Mouse (Mus musculus) heart, postnatal 0 days (tissue): Measurements from ENCODE around the gene Adgrg3. TPM values are rescaled to one million over a fixed set of nuclear protein-coding genes. Genes with fewer than 3 reads are reported as not detected.
A peak's percentile ranks its signal among the peaks of the same experiment; 100 is the strongest.

Experiments used
- ATAC-seq: fragments of 200-750 bp; cut with Nextera tagmentation; 2 replicates; pipeline ENCODE4 v1.8.0; 2017; ENCODE audit warnings: low read depth, moderate number of reproducible peaks, moderate library complexity; ENCODE audit not compliant: insufficient read depth
- DNase-seq: peaks from one replicate; pipeline ENCODE4 v3.0.0-alpha.2; 2016; ENCODE audit warnings: low spot score
- H3K27ac ChIP-seq: fragments of 300-500 bp; sonication (generic); 2 replicates; pipeline ENCODE4 v1.5.1; 2014; ENCODE audit warnings: low read depth, mild to moderate bottlenecking
- H3K27me3 ChIP-seq: fragments of 300-500 bp; sonication (generic); 2 replicates; pipeline ENCODE4 v1.6.1; 2014; ENCODE audit warnings: low read length, mixed read lengths; ENCODE audit not compliant: control insufficient read depth, insufficient read depth
- H3K36me3 ChIP-seq: fragments of 300-500 bp; sonication (generic); replicated peaks from 2 replicates; pipeline ENCODE4 v1.6.1; 2014; ENCODE audit warnings: low read length, mixed read lengths; ENCODE audit not compliant: control insufficient read depth, insufficient read depth
- H3K4me1 ChIP-seq: fragments of 300-500 bp; sonication (generic); 2 replicates; pipeline ENCODE4 v1.6.1; 2014; ENCODE audit warnings: antibody characterized with exemption; ENCODE audit not compliant: control insufficient read depth, insufficient read depth
- H3K4me2 ChIP-seq: fragments of 300-500 bp; sonication (generic); 2 replicates; pipeline ENCODE4 v1.6.1; 2014; ENCODE audit warnings: low read depth, mild to moderate bottlenecking, low read length, moderate library complexity
- H3K4me3 ChIP-seq: fragments of 300-500 bp; sonication (generic); 2 replicates; pipeline ENCODE4 v1.5.1; 2014; ENCODE audit warnings: low read depth, low read length
- H3K9ac ChIP-seq: fragments of 300-500 bp; sonication (generic); replicated peaks from 2 replicates; pipeline ENCODE4 v1.6.1; 2014; ENCODE audit warnings: low read depth, low read length, mixed read lengths
- H3K9me3 ChIP-seq: fragments of 300-500 bp; sonication (generic); replicated peaks from 2 replicates; pipeline ENCODE4 v1.6.1; 2016; ENCODE audit warnings: low read length; ENCODE audit not compliant: control insufficient read depth
- CTCF ChIP-seq: IDR thresholded peaks from 2 replicates; pipeline ENCODE4 v1.5.1; 2016; ENCODE audit warnings: antibody characterized with exemption, control low read depth, low read depth
- EP300 ChIP-seq: IDR thresholded peaks from 2 replicates; pipeline ENCODE4 v1.6.1; 2016; ENCODE audit warnings: antibody characterized with exemption, low read depth
- WGBS: fragments of 180-500 bp; shearing (Covaris S2); extraction: QIAGEN DNeasy Blood & Tissue Kit; methylation state at CpG from one replicate; pipeline ENCODE4 v1.1.7; 2014; 5-methylcytosine and 5-hydroxymethylcytosine counted together
- polyA plus RNA-seq: library from polyadenylated mRNA; unstranded; fragments of >200 nt; fragmentation: Nextera tagmentation; extraction: Ambion mirVana; gene quantifications from 2 replicates; pipeline ENCODE4 v1.2.1, GENCODE M21; 2015
- total RNA-seq: library from RNA; depleted of rRNA; stranded (reverse); fragments of >200 nt; gene quantifications from 2 replicates; pipeline ENCODE4 v1.2.3, GENCODE M21; 2014; ENCODE audit warnings: low replicate concordance

Gene Adgrg3
- total and polyA plus RNA-seq, 2 experiments from 2014 or later, result 2.7 to 4.4 TPM

GRCm38 (mm10) chr8:95017969-95018635 lies 610 bp downstream of the Adgrg3 start:
- DNase-seq (no peak), ATAC-seq (no peak)
- Histone ChIP-seq H3K9me3 (no peaks in the 10 kb centered on the region), H3K4me2 (no peak overlapping the region), H3K9ac (no peak overlapping the region), H3K27ac (no peak overlapping the region), H3K27me3 (no peaks in the 10 kb centered on the region), H3K4me3 (no peak overlapping the region), H3K4me1 (0 out of 2 replicates have a peak, but pooled peaks cover 4% of the 10 kb centered on the region), H3K36me3 (no peaks in the 10 kb centered on the region)
- WGBS, result 42% methylated on average over 9 of the region's 9 CpGs
- no peak for TF ChIP-seq EP300
- no peak for TF ChIP-seq CTCF

- 23% methylated on average over 12 of the region's 12 CpGs for WGBS
- 0 out of 2 replicates have a peak, but pooled peaks cover 4% of the 10 kb centered on the region for H3K4me1 ChIP-seq
- ATAC-seq (peak; percentile 71), DNase-seq (no peak)
- no peaks in the 10 kb centered on the region for H3K9me3 ChIP-seq
- H3K36me3 ChIP-seq, result no peaks in the 10 kb centered on the region
- no peaks in the 10 kb centered on the region for H3K27me3 ChIP-seq
- H3K4me3 ChIP-seq, result 0 out of 2 replicates have a peak overlapping the region, but pooled peaks have one; percentile 7
- H3K9ac ChIP-seq, result no peak overlapping the region
- H3K27ac ChIP-seq, result peak overlapping the region; percentile 67
- H3K4me2 ChIP-seq, result peak overlapping the region; percentile 33; the same call in 1 of the 2 replicates
- TF ChIP-seq CTCF (no peak), EP300 (no peak)
These were observed 2.8 kb downstream of the Adgrg3 start for GRCm38 (mm10) chr8:95020293-95020777.

GRCm38 (mm10) chr8:95020821-95021220 lies 3.3 kb downstream of the Adgrg3 start:
- Histone ChIP-seq H3K9ac (no peak overlapping the region), H3K27ac (peak overlapping the region; percentile 67), H3K4me2 (peak overlapping the region; percentile 33; the same call in 1 of the 2 replicates), H3K27me3 (no peaks in the 10 kb centered on the region), H3K9me3 (no peaks in the 10 kb centered on the region), H3K4me3 (no peak overlapping the region), H3K4me1 (0 out of 2 replicates have a peak, but pooled peaks cover 4% of the 10 kb centered on the region), H3K36me3 (no peaks in the 10 kb centered on the region)
- TF ChIP-seq EP300 (no peak), CTCF (no peak)
- no peak for ATAC-seq
- no peak for DNase-seq
- 58% methylated on average over 10 of the region's 10 CpGs for WGBS

GRCm38 (mm10) chr8:95023201-95023600 lies 5.7 kb downstream of the Adgrg3 start:
- Histone ChIP-seq H3K4me3 (no peak overlapping the region), H3K4me2 (no peak overlapping the region), H3K36me3 (no peaks in the 10 kb centered on the region), H3K9ac (no peak overlapping the region), H3K9me3 (no peaks in the 10 kb centered on the region), H3K27me3 (no peaks in the 10 kb centered on the region), H3K4me1 (0 out of 2 replicates have a peak, but pooled peaks cover 4% of the 10 kb centered on the region), H3K27ac (no peak overlapping the region)
- TF ChIP-seq CTCF (no peak), EP300 (no peak)
- no peak for ATAC-seq
- 28% methylated on average over 8 of the region's 8 CpGs for WGBS
- DNase-seq, result no peak

GRCm38 (mm10) chr8:95024387-95024786 lies 6.9 kb downstream of the Adgrg3 start:
- no peak for ATAC-seq
- Histone ChIP-seq H3K4me3 (no peak overlapping the region), H3K4me2 (no peak overlapping the region), H3K9ac (no peak overlapping the region), H3K36me3 (no peaks in the 10 kb centered on the region), H3K4me1 (0 out of 2 replicates have a peak, but pooled peaks cover 4% of the 10 kb centered on the region), H3K9me3 (no peaks in the 10 kb centered on the region), H3K27ac (no peak overlapping the region), H3K27me3 (no peaks in the 10 kb centered on the region)
- no peak for DNase-seq
- 62% methylated on average over 4 of the region's 4 CpGs for WGBS
- no peak for TF ChIP-seq CTCF
